Mouse (Mus musculus) layer of hippocampus, adult 11-12 months (tissue): ENCODE data around the gene C130032M10Rik.

Experiments used
- DNase-seq: peaks from one replicate; pipeline ENCODE4 v3.0.0; 2022; ENCODE audit warnings: low spot score

Gene C130032M10Rik

DNA sequence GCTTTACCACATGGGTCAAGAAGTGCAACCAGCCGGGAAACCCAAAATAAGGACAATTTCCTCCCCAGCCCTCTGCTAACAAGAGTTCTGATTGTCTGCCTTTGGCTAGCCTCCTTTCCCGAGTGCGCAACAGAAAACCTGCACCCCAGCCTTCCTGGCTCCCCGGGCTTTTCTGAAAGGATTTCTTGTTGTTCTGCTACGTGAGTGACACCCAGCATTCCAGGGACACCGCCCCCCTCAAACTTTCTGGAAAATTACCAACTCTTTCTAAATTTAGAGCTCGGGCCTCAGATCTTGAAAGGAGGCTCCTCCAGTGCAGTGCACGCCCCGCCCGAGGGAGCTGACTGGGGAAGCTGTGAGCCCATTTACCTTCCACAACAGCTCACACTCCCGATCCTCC lies at the start of gene C130032M10Rik:
C130032M10Rik (plus strand) TSS at position 334 of the 400 bp plus-strand sequence.
- DNase-seq = no peak

DNA sequence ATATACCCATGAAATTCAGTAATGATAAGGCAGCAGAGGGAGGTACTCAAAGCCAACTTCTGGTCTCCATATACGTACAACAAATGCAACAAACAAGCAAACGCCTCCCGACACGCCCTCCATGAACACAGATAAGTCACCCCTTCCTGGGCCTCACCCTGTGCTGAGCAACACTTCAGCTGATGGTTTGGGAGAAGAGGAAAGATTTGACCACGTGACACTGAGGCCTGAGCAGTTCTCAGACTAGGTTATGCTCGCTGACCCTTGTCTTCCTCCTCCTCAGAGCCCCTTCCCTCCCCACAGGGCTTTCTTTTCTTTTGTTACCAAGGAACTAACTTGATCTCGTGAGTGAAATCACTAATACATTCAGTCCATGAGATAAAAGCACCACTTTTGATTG lies 48.6 kb upstream of the C130032M10Rik start:
- DNase-seq = no peak

DNA sequence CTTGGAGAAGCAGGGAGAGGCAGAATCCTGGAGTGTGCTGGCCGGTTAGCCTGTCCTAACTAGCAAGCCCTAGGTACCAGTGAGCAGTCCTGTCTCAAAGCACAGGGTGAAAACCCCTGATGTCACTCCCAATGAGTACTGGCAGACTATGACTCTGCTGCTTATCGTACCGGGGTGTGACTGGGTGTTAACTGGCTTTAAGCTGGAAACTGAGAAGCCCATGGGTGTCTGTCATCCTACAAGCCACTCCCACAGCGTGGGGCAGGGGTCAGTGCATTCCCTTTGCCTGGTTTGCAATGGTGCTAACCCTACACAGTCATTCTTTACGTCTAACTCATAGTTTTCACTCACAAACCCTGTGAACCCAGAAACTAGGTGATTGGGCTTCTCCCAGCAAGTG lies 47.3 kb upstream of the C130032M10Rik start:
- DNase-seq = no peak

DNA sequence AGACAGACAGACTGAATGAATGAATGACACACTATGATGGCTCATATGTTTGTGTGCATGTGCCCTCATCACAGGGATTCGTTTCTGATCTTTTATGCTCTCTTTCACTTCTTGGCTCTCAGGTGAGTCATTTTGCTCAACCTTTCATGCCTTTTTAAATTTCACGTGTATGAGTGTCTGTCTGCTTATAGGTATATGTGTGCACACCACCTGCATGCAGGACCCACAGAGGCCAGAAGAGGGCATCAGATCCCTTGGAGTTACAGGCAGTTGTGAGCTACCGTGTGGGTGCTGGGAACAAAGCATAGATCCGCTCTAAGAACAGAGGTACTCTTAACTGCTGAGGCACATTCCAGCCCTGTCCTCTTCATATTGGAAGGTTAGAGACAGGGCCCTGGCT lies 46.8 kb upstream of the C130032M10Rik start:
- DNase-seq = no peak

DNA sequence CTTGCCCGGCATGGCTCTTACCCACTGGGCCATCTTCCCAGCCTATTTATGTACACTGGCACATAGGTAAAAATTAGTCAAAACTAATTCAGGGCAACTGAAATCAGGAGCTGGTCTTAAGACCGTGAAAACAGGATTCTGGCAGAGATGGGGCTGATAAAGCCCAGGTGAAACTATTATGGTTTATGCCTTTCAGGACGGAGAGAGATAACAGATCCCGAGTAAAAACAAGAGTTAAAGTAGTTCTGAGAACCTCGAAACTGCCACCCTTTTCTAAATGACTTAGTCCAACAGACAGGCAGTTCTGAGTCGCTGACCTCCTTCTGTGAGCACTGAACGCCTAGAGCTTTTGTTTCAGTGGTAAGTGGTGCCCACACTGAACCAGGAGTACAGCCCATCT lies 43.6 kb upstream of the C130032M10Rik start:
- no peak for DNase-seq

DNA sequence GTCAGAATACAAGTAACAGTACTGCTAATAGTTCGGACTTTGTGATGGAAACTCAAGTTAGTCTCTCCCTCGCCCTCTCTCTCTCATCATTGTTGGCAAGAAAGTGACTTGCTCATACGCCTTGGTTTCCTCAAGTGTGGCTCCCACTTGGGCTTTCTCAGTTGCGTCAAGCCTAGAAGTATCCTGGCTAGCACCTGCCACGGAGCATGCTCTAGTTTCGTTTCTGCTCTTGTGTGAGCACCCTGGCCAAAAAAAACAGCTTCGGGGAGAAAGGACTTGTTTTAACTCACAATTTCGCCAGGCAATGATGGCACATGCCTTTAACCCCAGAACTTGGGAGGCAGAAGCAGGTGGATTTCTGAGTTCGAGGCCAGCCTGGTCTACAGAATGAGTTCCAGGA lies 38.5 kb upstream of the C130032M10Rik start:
- DNase-seq = no peak

DNA sequence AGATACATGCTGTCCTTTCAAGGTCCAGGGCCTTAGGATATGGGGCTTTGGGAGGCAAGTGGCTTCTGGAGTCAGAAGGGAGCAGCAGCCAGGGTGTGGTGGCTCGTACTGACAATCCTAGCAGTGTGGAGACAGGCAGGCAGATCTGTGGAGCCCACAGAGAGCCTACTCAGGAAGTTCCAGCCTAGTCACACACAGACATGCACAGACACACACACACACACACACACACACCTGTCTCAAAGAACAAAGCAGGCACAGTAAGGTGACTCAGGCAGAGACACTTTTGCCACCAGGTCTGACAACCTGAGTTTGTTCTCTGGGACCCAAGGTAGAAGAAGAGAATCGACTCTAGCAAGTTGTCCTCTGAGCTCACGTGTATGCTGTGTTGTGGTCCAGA lies 34.6 kb upstream of the C130032M10Rik start:
- no peak for DNase-seq

DNA sequence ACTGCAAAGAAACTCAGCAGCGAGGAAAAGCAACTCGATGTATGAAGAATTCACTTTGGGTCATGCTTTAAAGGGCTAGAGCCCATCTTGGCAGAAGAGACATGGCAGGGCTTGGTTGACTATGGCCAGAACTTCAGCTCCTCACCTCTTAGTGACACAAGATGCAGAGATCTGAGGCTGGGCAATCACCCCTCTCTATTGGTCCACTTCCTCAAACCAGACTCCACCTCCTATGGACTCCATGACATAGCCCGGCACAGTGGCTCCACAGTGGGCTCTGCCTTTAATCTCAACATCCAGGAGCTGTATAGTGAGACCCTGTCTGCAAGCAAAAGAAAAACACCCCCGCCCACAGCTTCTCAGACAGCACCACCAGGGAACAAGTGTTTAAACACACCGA lies 30.7 kb upstream of the C130032M10Rik start:
- no peak for DNase-seq

DNA sequence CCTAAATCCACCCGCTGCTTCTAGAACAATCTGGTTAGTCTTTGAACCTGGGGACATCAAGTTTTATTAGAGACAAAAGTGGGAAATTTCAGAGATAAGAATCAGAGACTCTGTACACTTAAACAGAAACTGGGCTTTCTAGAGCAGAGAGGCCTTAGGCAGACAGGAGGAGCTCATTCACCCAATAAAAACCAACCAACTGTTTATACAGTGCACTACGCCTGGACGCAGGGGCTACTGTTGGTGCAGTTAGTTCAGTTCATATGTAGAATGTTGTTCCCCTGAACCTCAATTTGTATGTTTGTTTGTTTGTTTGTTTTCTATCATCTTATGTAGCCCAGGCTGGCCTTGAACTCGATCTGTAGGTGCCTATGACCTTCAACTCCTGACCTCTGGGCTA lies 28.7 kb upstream of the C130032M10Rik start:
- DNase-seq = no peak

DNA sequence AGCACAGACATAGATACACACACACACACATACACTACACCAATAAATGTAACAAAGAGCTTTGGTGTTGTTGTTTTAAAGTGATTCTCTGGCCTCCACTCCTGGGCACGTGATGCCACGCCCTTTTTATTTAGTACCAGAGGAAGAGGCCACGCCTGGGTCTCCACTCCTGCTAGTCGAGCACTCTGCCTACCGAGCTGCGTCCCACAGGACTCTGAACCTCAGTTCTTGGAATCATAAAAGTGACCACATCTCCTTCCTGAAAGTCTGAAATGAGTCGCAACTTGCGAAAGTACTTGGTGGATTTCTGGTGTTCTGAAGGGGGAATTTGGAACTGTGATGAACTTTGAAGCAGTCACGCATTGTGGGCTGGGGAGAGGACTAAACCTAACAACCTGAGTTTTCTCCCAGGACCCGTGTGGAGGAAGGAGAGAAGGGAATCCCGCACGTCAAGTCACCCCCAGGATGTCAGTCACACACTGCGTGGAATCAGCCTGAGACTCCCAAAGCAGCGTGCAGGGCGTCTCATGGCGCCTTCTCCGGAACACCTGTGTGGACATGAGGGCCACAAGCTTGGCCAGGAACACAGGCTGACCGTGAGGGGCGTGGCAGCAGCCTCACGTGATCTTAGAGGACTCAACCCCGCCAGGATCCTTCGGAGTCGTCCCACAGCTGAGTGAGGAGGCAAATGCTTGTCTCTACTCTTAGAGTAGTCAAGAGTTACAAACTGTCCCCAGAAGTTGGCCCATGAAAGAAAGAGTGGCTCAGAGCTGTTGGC lies 27.8 kb upstream of the C130032M10Rik start:
- DNase-seq = no peak

DNA sequence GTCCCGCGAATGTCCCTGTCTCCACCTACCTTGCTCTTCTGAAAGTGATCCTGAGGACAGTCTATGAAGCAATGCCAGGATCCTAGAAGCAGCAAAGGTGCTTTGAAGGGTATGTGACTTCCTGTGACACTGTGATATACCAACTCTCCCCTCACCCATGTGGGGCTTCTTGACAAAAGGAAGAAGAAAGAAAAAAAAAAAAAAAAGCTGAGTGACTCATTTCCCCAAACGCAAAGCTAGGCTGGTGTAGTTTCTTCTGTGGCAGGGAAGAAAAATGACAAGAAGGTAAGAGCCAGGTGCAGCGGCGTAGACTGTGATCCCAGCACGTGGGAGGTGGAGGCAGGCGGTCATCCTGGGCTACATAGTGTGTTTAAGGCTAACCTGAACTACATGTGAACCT lies 19.0 kb upstream of the C130032M10Rik start:
- DNase-seq = no peak

DNA sequence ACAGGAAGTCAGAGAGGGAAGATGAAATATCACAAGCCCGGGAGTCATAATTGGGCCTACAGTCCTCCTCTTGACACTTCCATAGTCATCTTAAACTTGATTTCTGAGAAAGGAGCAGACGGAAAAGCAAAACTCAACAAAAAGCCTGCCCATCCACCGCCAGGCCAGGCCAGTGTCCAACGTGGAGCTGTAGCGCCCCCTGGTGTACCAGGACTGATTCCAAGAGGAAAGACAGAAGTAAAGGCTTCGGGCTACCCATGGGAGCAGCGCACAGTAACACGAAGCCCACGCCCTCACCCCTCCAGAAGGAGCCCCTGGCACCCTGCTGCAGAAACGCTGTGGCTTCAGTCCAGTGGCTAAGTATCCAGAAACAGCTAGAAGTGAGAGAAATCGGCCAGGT lies 17.3 kb upstream of the C130032M10Rik start:
- DNase-seq = peak; percentile 83

DNA sequence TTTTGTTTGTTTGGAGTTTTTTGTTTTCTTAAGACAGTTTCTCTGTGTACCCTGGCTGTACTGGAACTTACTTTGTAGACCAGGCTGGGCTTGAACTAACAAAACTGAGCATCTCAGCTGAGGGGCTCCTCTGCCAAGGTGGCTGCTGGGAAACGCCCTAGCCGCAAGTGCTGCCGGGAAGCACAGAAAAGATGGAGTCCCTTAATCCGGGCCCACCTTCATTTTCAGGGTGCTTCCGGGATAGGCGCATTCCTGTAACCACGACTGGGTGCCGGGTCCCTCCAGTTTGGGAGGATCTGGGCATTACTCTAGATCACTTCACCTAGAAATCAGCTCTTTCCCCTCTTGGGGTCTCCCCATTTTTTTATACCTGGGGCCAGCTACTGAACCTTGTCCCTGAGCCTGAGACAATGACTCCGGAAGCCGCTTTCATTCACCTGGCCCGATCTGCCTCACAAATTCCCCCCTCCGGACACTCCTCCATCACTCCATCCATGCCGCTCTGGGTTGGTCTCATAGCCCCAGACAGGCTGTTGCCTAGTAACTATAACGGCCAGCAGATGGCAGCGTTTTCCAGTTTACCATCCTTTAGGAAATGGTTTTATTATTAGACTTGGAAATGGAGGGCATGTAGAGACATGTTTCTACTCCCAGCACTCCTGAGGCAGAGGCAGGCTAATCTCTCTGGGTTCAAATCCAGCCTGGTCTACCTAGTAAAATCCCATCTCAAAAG lies 15.5 kb upstream of the C130032M10Rik start:
- DNase-seq = peak; percentile 50

DNA sequence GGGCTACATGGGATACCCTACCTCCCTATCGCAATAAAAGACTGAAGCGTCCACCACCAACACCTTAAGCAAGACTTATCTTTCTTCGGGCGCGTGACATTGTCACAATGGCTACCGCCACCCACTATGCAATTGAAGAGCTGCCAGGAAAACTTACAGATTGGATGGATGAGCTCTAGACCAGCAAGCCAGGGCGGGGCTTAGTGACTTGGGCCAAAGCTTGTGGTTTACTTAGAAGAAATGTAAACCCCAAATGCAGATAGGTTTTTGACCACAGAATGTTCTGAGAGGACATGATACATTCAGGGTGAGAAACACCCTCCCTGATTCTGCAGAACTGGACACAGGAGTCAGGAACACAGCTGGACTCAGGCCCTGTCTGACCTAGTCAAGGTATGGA lies 14.4 kb upstream of the C130032M10Rik start:
- DNase-seq = no peak

DNA sequence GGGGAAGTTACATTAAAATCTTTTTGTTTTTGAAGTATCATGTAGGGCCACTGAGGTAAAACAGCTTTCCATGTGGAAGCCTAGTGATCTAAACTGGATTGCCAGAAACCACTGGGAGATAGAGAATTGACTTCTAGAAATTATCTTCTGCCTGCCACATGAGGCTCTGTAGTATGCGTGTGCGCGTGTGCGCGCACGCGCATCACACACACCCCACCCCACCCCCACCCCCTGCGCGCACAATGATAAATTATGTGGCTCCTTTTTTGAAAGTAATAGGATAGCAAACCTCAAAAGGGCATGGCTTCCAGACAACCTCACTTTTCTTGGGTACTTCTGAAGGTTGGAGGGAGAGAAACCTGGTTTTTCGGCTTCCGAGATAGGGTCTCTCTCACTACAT lies 13.6 kb upstream of the C130032M10Rik start:
- DNase-seq = no peak

DNA sequence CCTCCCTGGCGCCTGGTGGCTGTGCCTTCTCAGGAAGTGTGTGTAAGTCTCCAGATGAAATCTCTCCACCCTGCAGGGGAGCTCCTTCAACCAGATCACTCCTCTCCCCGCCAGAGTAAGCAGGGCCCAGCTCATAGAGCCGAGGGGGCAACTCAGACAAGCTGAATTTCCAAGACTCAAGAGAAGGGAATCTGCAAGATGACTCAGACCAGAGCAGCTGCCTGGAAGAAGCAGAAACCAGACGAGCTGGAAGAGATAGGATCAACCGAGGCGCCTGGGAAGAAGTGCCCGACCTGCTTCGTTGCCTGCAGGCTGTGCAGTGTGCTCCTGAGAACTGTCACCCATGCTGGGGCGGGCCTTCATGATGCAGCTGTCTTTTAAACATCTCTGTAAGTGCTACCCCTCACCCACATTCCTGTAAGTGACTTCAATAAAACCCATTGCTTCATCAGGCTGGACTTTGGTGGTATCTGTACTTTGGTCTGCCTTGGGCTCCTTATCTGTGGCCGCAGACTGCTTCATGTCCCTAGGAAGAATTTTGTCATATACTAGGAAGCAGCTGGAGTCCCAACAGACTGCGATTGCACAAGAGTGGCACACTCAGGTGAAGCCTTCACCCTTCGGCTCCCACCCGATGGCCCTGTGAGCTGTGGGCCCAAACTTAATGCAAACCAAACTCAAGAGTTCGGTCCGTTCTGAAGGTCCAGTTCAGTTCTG lies 12.6 kb upstream of the C130032M10Rik start:
- DNase-seq = no peak

DNA sequence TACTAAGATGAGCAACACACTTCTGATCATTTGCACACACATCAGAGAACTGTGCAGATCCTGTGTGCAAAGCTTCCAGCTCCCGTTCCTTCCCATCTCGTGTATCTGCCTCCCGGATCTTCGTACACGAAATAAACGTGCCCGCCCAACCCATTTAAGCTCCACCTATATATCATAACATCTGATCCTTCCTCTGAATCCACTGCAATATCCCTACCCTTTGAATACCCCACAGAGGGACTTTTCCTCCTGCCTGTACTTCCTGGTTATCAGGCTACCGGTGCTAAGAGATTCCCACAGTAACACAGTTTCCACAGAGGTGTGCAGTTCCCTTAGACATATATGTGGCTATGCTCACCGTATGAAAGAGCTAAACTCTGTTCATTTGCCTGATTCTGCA lies 10.7 kb upstream of the C130032M10Rik start, which contains the start of gene Ccr4:
Ccr4 (minus strand) TSS at position 101 of the 400 bp plus-strand sequence.
- DNase-seq = no peak

DNA sequence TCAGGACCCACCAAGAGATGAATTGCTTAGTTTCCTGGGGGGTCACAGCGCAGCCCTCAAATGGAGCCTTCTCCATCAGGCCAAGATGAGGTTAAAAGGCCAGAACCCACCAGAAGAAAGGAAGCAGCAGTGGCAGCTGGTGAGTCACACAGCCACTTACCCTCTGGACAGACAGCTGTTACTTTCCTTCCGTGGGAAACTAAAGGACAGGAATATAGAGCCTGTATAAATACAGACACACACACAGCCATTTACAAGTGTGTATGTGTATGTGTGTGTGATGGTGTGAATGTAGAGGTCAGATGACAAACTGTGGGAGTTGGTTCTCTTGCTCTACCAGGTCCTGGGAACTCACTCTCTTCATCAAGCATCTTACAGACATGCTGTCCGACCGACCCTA lies 8.9 kb upstream of the C130032M10Rik start:
- DNase-seq = no peak

DNA sequence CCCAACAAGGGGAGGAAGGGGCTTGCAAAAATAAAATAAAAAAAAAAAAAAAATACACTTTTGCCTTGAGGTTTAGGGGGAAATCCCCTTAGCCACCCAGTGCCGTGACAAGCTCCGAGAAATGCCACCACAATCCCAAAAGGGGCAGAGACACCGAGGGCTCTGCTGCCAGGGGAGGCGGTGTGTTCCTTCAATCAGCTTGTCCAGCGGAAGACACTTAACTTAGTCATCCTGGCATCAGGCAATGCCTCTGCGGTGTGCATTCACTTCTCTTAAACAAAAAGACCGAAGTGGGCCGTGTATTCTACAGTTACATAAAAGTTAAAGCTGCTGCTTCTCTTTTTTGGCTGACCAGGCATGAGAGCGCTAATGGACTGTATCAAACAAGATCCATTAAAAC lies 8.1 kb upstream of the C130032M10Rik start:
- no peak for DNase-seq

DNA sequence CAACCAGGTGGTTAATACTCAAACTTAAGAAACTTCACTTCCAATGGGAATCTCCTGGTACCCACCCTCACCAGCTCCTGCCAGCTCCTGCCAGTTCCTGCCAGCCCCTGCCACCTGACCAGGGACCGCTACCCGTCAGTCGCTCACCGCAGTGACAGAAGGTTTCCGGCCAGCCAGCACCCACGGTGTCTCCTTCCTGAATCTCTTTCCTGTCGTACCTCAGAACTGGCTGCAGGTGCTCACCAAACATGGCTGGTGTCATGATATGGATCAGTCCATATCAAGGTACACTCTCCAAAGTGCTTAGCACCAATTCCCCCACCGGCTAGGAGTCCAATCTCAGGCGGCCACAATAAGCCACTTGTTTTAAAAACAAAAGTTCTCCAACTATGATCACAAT lies 5.7 kb upstream of the C130032M10Rik start:
- no peak for DNase-seq

DNA sequence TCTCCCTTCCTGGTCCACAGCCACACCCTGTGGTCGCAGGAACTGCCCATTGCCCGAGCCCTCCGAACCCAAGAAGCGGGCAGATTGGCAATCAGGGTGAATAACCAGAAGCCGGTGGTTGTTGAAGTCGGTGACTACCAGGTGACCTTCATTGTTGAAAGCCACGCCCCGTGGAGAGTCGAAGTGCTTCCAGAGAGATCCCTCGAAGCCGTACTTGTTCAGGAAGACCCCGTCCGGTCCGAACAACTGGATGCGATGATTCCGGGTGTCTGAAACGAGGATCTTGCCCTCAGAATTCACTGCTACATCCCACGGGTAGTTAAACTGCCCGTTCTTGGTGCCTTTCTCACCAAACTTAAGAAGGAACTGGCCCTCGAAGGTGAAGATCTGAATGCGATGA lies 2.7 kb upstream of the C130032M10Rik start:
- no peak for DNase-seq

DNA sequence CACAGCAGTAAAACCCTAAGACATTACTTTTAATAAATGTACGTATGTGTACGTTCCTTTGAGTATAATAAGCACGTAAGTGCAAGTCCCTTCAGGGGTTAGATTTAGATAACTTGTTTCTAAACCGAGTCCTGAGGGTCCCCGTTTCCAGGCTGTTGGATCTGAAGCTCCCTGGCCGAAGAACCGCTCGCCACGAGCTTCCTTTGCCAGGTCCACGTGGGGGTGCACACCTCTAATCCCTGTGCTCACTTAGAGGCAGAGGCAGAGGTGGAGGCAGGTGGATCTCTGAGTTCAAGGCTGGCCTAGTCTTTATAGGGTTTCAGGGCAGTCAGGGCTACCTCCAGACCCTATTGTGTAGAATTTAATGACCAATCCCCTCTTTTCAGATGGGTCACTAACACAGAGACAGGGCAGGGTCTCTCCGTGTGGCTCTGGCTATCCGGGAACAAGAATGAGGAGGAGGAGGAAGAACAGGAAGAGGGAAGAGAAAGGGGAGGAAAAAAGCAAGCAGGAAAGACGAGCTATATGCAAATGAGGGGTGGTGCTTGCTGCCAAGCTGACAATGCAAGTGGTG lies 2.5 kb downstream of the C130032M10Rik start:
- DNase-seq = no peak
